Mouse (Mus musculus): ENCODE results near the gene Vmn1r37. TPM values are rescaled to one million over a fixed set of nuclear protein-coding genes. Genes with fewer than 3 reads are reported as not detected.
"Not testable (repeated sequence)": the region's sequence is repeated elsewhere in the genome, so short reads cannot be mapped to it uniquely, and the experiment has no call there.

The Vmn1r37 gene
- total RNA-seq (2014; fragmentation: Nextera tagmentation) (not detected in 2 replicates), total RNA-seq (2017) (not detected in 2 replicates)

DNA sequence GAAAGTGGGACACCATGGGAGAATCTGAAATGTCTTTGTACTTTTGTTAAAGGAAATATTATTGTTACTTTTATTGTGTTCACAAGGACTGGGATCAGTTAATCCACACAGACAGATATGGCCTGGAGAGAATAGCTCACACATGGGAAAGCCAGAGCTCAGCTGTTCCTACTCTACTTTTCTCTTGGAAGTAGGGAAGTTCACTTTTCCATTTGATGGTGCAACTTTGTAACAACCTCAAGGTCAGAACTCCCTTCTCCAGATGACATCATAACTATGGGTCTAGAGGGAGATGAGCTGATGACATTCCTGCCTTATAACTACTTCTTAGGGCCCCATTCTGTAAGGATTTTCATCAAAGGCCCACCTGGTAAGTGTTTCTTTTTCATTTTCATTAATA, at the start of gene Vmn1r37:
Gene Vmn1r37 (plus strand): TSS at position 301 of the 400 bp plus-strand sequence.
- ATAC-seq (replicated peaks; ENCODE audit: poor library complexity, severe bottlenecking): not testable (repeated sequence)

DNA sequence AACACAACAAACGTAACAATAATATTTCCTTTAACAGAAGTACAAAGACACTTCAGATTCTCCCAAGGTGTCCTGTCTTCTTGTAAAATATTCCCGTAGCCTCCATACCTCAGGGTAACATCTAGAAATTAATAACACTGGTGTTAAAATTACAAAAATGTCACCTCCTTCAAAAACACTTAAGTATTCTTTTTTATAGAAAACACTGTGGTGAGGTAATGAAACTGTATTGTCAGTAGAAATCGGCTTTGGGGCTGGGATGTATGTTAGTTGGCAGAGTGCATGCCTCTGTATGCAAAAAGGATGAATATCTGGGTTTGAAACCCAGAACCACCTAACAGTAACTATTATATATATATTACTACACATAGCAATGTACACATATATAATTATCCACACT, 43.4 kb upstream of the Vmn1r37 start, which contains the start of gene Vmn1r35:
Gene Vmn1r35 (minus strand): TSS at position 101 of the 400 bp plus-strand sequence.
- no peak for ATAC-seq (replicated peaks; ENCODE audit: poor library complexity, severe bottlenecking)

DNA sequence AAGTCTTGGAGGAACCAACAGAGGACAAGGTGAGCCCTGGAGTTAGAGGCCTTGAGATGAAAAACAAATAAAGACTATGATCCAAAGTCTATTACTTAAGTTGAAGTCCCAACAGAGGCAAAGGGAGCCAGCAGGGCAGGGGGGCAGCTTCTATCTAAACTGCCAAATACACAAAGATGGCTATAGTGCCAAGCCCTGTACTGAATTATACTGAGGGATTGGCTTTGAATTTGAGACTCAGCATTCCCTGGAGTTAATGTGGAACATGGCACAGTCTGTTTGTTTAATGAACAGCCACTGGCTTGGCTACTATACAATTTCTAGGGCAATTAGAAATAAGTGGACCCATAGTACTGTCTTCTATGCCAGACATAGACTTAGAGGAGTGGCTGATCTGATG, 20.3 kb upstream of the Vmn1r37 start:
- ATAC-seq (replicated peaks; ENCODE audit: poor library complexity, severe bottlenecking): no peak

DNA sequence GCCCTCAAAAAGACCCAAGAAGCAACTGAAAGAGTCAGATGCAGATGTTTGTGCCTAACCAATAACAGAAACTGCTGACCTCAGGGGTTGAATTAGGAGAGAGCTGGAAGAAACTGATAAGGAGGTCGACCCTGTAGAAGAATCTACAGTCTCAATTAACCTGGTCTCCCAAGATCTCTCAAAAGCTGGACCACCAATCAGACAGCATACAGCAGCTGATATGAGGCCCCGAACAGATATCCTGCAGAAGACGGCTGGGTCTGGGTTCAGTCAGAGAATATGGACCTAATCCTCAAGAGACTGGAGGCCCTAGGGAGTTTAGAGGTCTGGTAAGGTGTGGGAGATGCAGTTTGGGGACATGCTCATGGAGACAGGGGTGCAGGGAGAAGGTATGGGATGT, 15.3 kb upstream of the Vmn1r37 start:
- no peak for ATAC-seq (replicated peaks; ENCODE audit: poor library complexity, severe bottlenecking)

GRCm38 (mm10) chr6:66719068-66719467, 10.1 kb upstream of the Vmn1r37 start, which contains the start of gene Vmn1r36:
Gene Vmn1r36 (minus strand): TSS chr6:66719168.
- not testable (repeated sequence) for ATAC-seq (replicated peaks; ENCODE audit: poor library complexity, severe bottlenecking)

- ATAC-seq (replicated peaks; ENCODE audit: poor library complexity, severe bottlenecking): not testable (repeated sequence)
These were observed 53.3 kb downstream of the Vmn1r37 start, which contains the start of gene Vmn1r38 for GRCm38 (mm10) chr6:66782527-66782926. Gene Vmn1r38 (minus strand): TSS chr6:66782627.

Other genes starting within 250 kb of the Vmn1r37 start
- 89.6 and 131 TPM in 2 replicates for gene Mad2l1, start 194.0 kb upstream of the Vmn1r37 start, total RNA-seq (2014; fragmentation: Nextera tagmentation)
- 142 and 148 TPM in 2 replicates for gene Mad2l1, start 194.0 kb upstream of the Vmn1r37 start, total RNA-seq (2017)
- gene Vmn1r32, start 169.3 kb upstream of the Vmn1r37 start, total RNA-seq (2014; fragmentation: Nextera tagmentation): not detected in 2 replicates
- gene Vmn1r32, start 169.3 kb upstream of the Vmn1r37 start, total RNA-seq (2017): not detected in 2 replicates
- gene Vmn1r33, start 111.1 kb upstream of the Vmn1r37 start, total RNA-seq (2014; fragmentation: Nextera tagmentation): not detected in 2 replicates
- gene Vmn1r33, start 111.1 kb upstream of the Vmn1r37 start, total RNA-seq (2017): not detected in 2 replicates
- gene Vmn1r34, start 85.5 kb upstream of the Vmn1r37 start, total RNA-seq (2014; fragmentation: Nextera tagmentation): not detected in 2 replicates
- gene Vmn1r34, start 85.5 kb upstream of the Vmn1r37 start, total RNA-seq (2017): not detected in 2 replicates
- gene Vmn1r35, start 43.5 kb upstream of the Vmn1r37 start, total RNA-seq (2014; fragmentation: Nextera tagmentation): not detected in 2 replicates
- not detected in 2 replicates for gene Vmn1r35, start 43.5 kb upstream of the Vmn1r37 start, total RNA-seq (2017)
- gene Vmn1r36, start 10.2 kb upstream of the Vmn1r37 start, total RNA-seq (2014; fragmentation: Nextera tagmentation): not detected in 2 replicates
- gene Vmn1r36, start 10.2 kb upstream of the Vmn1r37 start, total RNA-seq (2017): not detected in 2 replicates
- gene Vmn1r38, start 53.2 kb downstream of the Vmn1r37 start, total RNA-seq (2014; fragmentation: Nextera tagmentation): not detected in 2 replicates
- gene Vmn1r38, start 53.2 kb downstream of the Vmn1r37 start, total RNA-seq (2017): not detected in 2 replicates
- not detected in 2 replicates for gene Vmn1r39, start 81.2 kb downstream of the Vmn1r37 start, total RNA-seq (2014; fragmentation: Nextera tagmentation)
- gene Vmn1r39, start 81.2 kb downstream of the Vmn1r37 start, total RNA-seq (2017): not detected in 2 replicates
- gene Gng12, start 167.0 kb downstream of the Vmn1r37 start, total RNA-seq (2014; fragmentation: Nextera tagmentation): 144 and 151 TPM in 2 replicates
- 116 and 143 TPM in 2 replicates for gene Gng12, start 167.0 kb downstream of the Vmn1r37 start, total RNA-seq (2017)

Measured in granulocyte monocyte progenitor cell, adult 5-6 weeks (primary cell).